Mouse (Mus musculus) liver, adult 2 months (tissue): ENCODE measurements around the gene Dchs2. TPM values are rescaled to one million over a fixed set of nuclear protein-coding genes. Genes with fewer than 3 reads are reported as not detected.

Experiments
- DNase-seq: peaks from one replicate; pipeline ENCODE4 v3.0.0-alpha.2; 2011; ENCODE audit warnings: low read depth, low spot score; ENCODE audit errors: extremely low read depth
- H3K27ac ChIP-seq: fragments of 200-500 bp; replicated peaks from 2 replicates; pipeline ENCODE4 v1.5.1; 2012; ENCODE audit warnings: low read depth, mild to moderate bottlenecking, control low read depth, inconsistent platforms, low read length; ENCODE audit not compliant: insufficient read depth
- H3K27me3 ChIP-seq: fragments of 200-500 bp; 2 replicates; pipeline ENCODE4 v1.6.1; 2012; ENCODE audit warnings: mild to moderate bottlenecking, moderate library complexity, low read length, inconsistent platforms; ENCODE audit not compliant: control insufficient read depth, insufficient read depth
- H3K36me3 ChIP-seq: fragments of 200-500 bp; 2 replicates; pipeline ENCODE4 v1.6.1; 2012; ENCODE audit warnings: low read length, inconsistent platforms; ENCODE audit not compliant: control insufficient read depth, insufficient read depth
- H3K4me1 ChIP-seq: fragments of 200-500 bp; 2 replicates; pipeline ENCODE4 v1.6.1; 2011; ENCODE audit warnings: low read length; ENCODE audit not compliant: control insufficient read depth, insufficient read depth
- H3K4me3 ChIP-seq: fragments of 200-500 bp; 2 replicates; pipeline ENCODE4 v1.5.1; 2011; ENCODE audit warnings: low read depth, mild to moderate bottlenecking, control low read depth, low read length, moderate library complexity; ENCODE audit not compliant: insufficient read depth
- H3K79me2 ChIP-seq: fragments of 200-500 bp; 2 replicates; pipeline ENCODE4 v1.6.1; 2012; ENCODE audit warnings: inconsistent platforms, mild to moderate bottlenecking, low read length, moderate library complexity; ENCODE audit not compliant: control insufficient read depth, insufficient read depth
- H3K9ac ChIP-seq: fragments of 200-500 bp; 2 replicates; pipeline ENCODE4 v1.6.1; 2012; ENCODE audit warnings: low read depth, mild to moderate bottlenecking, control low read depth, inconsistent platforms, low read length
- CTCF ChIP-seq: fragments of 200-500 bp; IDR thresholded peaks from 2 replicates; pipeline ENCODE4 v1.5.1; 2011; ENCODE audit warnings: low read depth, low read length, control low read depth
- POLR2A ChIP-seq: fragments of 200-500 bp; IDR thresholded peaks from 2 replicates; pipeline ENCODE4 v1.6.1; 2011; ENCODE audit warnings: low read length, control low read depth; ENCODE audit not compliant: insufficient read depth; ENCODE audit errors: extremely low read depth
- WGBS: fragments of 180-500 bp; shearing (Covaris S2); methylation state at CpG from one replicate; pipeline ENCODE4 v1.1.7; 2018; 5-methylcytosine and 5-hydroxymethylcytosine counted together
- polyA plus RNA-seq: library from polyadenylated mRNA; depleted of rRNA; stranded (reverse); fragments of >200 nt; gene quantifications from 2 replicates; pipeline ENCODE4 v1.2.3, GENCODE M21; 2012
- total RNA-seq: library from RNA; depleted of rRNA; stranded (reverse); fragments of >200 nt; gene quantifications from 2 replicates; pipeline ENCODE4 v1.2.3, GENCODE M21; 2014

Gene Dchs2
- total and polyA plus RNA-seq, 2 experiments, result 0.01 to 0.09 TPM

DNA sequence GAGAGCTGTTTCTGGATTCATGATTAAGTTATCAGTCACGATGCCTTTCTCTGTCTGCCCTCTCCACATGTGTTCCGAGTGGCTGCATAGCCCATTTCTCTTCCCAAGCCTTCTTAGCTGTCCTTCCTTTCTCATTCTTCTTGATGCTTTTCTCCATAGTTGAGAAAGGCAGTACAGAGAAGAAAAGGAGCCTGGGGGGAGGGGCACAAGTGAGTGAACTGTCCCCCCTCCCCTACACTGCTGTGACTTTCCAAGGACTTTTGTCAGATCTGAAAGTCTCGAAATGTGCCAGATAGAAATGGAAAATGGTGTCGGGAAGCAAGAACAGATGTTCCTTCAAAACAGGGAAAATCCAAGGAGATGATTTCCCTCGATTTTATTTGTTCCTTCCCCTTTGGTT is 118.8 kb downstream of the Dchs2 start:
- no peak for DNase-seq
- H3K27ac ChIP-seq, result no peak overlapping the region
- H3K79me2 ChIP-seq, result no peaks in the 10 kb centered on the region

DNA sequence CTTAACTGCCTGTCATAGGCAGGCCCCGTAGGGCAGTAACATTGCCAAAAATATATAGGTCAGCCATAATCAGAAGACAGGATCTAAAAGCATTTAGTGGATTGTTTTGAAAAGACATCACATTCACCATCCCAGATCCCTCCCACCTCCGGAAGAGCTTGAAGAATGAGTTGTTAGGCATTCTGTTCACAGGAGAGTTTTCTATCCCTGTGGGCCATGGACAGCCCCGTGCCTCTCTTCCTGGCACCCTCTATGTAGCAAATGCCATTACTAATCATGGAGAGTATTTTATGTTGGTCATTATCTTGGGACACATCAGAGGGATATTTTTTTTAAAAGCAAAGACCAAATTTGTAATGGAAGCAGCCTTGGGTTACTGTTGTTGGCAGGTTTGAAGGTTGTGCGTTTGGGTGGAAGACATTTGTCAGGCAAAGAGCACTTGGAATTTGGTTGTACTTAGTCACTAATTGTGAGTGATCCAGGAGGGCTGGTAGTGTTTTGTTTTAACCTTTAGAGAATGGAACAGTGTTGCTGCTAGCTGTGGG is 122.3 kb downstream of the Dchs2 start:
- no peak overlapping the region for H3K27ac ChIP-seq
- H3K36me3 ChIP-seq, result no peaks in the 10 kb centered on the region
- no peak for DNase-seq
- H3K4me3 ChIP-seq, result no peak overlapping the region
- H3K4me1 ChIP-seq, result no peaks in the 10 kb centered on the region
- no peaks in the 10 kb centered on the region for H3K79me2 ChIP-seq
- H3K27me3 ChIP-seq, result no peaks in the 10 kb centered on the region
- TF ChIP-seq CTCF (no peak), POLR2A (no peak)
- no peak overlapping the region for H3K9ac ChIP-seq
- WGBS, result 90% methylated on average over 4 of the region's 4 CpGs

More for the DNA sequence above, 118.8 kb downstream of the Dchs2 start:
- H3K36me3 ChIP-seq, result no peaks in the 10 kb centered on the region
- no peak overlapping the region for H3K9ac ChIP-seq
- TF ChIP-seq CTCF (no peak), POLR2A (no peak)
- H3K4me1 ChIP-seq, result no peaks in the 10 kb centered on the region
- no peak overlapping the region for H3K4me3 ChIP-seq
- 71% methylated on average over 5 of the region's 5 CpGs for WGBS
- H3K27me3 ChIP-seq, result no peaks in the 10 kb centered on the region

DNA sequence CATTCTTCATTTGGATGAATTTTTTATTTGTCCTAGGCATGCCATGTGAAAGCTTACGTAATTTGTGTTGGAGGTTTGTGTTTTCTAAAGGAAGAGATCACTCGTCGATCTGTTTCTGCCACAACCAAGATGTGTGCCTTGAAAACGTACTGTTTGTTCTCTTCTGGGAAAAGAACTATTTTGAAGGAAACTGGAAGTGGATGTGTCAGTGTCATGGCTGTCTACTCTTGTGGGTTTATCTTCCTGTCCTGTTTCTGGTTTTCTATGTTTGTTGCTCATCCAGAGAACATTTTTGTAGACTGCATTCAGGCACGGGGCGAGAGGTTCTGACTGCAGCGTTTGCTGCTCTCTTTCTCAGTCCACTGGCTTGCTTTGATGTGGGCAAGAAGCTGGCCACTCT is 124.2 kb downstream of the Dchs2 start:
- WGBS, result 62% methylated on average over 7 of the region's 7 CpGs
- TF ChIP-seq CTCF, result no peak
- no peak for TF ChIP-seq POLR2A
- Histone ChIP-seq H3K27me3 (no peaks in the 10 kb centered on the region), H3K27ac (no peak overlapping the region), H3K36me3 (no peaks in the 10 kb centered on the region), H3K9ac (no peak overlapping the region), H3K4me1 (no peaks in the 10 kb centered on the region), H3K4me3 (no peak overlapping the region), H3K79me2 (no peaks in the 10 kb centered on the region)
- DNase-seq, result no peak

DNA sequence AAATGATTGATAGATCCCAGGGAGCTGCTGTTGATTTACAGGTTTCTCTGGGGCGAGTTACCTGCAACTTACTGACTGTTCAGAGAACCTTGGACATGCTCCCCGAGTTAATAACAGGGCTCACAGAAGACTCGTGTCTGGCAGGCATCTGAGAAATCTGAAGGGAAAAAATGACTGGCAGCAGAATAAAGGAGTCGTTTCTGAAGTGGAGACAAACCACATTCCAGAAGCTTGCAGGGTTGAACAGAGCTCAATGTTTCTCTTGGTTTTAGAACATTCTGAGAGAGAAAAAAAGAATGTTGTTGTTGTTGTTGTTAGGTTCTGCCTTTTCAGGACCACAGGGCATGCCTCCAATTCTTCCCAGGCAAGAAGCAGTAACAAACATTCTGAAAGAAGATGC is 131.7 kb downstream of the Dchs2 start:
- Histone ChIP-seq H3K27me3 (no peaks in the 10 kb centered on the region), H3K4me1 (no peaks in the 10 kb centered on the region), H3K9ac (no peak overlapping the region), H3K27ac (no peak overlapping the region), H3K36me3 (no peaks in the 10 kb centered on the region), H3K4me3 (no peak overlapping the region), H3K79me2 (no peaks in the 10 kb centered on the region)
- WGBS, result 65% methylated on average over 4 of the region's 4 CpGs
- no peak for DNase-seq
- TF ChIP-seq POLR2A (no peak), CTCF (no peak)

DNA sequence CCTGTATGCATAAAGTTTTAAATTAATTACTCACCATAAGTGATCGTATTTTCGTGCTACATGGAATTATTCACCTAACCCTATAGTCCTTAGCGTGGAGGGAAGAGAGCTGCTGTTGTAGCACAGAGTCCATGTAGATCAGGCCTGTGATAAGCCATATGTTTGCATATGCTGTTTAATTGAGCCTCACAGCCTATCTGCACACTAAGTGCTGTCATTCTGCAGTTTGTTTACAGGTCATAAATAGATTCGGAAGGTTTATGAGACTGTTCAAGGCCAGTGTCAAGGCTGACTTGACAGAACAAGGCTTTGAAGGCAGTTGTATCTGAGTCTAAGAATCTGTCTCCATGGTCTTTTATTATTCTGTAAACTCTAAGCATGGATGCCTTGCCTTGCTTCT is 138.3 kb downstream of the Dchs2 start:
- no peak for TF ChIP-seq POLR2A
- no peak for TF ChIP-seq CTCF
- Histone ChIP-seq H3K4me3 (no peak overlapping the region), H3K79me2 (no peaks in the 10 kb centered on the region), H3K36me3 (no peaks in the 10 kb centered on the region), H3K27me3 (no peaks in the 10 kb centered on the region), H3K9ac (no peak overlapping the region), H3K27ac (no peak overlapping the region), H3K4me1 (no peaks in the 10 kb centered on the region)
- WGBS, result 80% methylated on average over 4 of the region's 4 CpGs
- DNase-seq, result no peak

DNA sequence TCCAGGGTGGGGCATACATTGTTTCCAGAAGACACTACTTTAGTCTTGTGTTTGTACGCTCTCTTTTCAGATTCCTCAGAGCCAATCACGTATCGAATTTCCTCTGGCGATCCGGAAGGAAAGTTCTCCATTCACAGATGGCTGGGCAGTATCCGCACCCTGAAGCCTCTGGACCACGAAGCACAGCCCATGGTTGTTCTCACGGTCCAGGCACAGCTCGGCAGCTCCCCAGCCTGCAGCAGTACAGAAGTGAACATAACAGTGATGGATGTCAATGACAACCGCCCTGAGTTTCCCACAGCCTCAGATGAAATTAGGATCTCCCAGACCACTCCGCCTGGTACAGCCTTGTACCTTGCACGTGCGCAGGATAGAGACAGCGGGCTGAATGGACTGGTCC is 142.5 kb downstream of the Dchs2 start:
- Histone ChIP-seq H3K27me3 (no peaks in the 10 kb centered on the region), H3K79me2 (no peaks in the 10 kb centered on the region), H3K27ac (no peak overlapping the region), H3K9ac (no peak overlapping the region), H3K36me3 (no peaks in the 10 kb centered on the region), H3K4me1 (no peaks in the 10 kb centered on the region), H3K4me3 (no peak overlapping the region)
- DNase-seq, result no peak
- 89% methylated on average over 14 of the region's 14 CpGs for WGBS
- no peak for TF ChIP-seq CTCF
- TF ChIP-seq POLR2A, result no peak
